Mouse (Mus musculus) neural tube, embryonic 11.5 days (tissue): ENCODE results near the gene Hist1h4d. TPM values are rescaled to one million over a fixed set of nuclear protein-coding genes. Genes with fewer than 3 reads are reported as not detected.
"Not testable (repeated sequence)": the region's sequence is repeated elsewhere in the genome, so short reads cannot be mapped to it uniquely, and the experiment has no call there.

Experiments used
- ATAC-seq: fragments of 200-750 bp; cut with Nextera tagmentation; 2 replicates; pipeline ENCODE4 v1.8.0; 2017; ENCODE audit warnings: moderate number of reproducible peaks, mild to moderate bottlenecking, moderate TSS enrichment, moderate library complexity; ENCODE audit not compliant: insufficient read depth, low FRiP score, low TSS enrichment
- DNase-seq: peaks from one replicate; pipeline ENCODE4 v3.0.0-alpha.2; 2015; ENCODE audit warnings: low spot score
- H3K27ac ChIP-seq: fragments of 300-500 bp; sonication (generic); 2 replicates; pipeline ENCODE4 v1.5.1; 2014; ENCODE audit warnings: low read depth, mild to moderate bottlenecking, low read length
- H3K27me3 ChIP-seq: fragments of 300-500 bp; sonication (generic); 2 replicates; pipeline ENCODE4 v1.6.1; 2014; ENCODE audit warnings: mild to moderate bottlenecking, low read length, mixed read lengths; ENCODE audit not compliant: control insufficient read depth, insufficient read depth
- H3K36me3 ChIP-seq: fragments of 300-500 bp; sonication (generic); 2 replicates; pipeline ENCODE4 v1.6.1; 2014; ENCODE audit warnings: mild to moderate bottlenecking, low read length, moderate library complexity, mixed read lengths; ENCODE audit not compliant: control insufficient read depth, insufficient read depth
- H3K4me1 ChIP-seq: fragments of 300-500 bp; sonication (generic); 2 replicates; pipeline ENCODE4 v1.6.1; 2014; ENCODE audit warnings: low read length, mixed read lengths; ENCODE audit not compliant: control insufficient read depth, insufficient read depth
- H3K4me2 ChIP-seq: fragments of 300-500 bp; sonication (generic); 2 replicates; pipeline ENCODE4 v1.6.1; 2014; ENCODE audit warnings: low read depth, mild to moderate bottlenecking, moderate library complexity
- H3K4me3 ChIP-seq: fragments of 300-500 bp; sonication (generic); 2 replicates; pipeline ENCODE4 v1.5.1; 2014; ENCODE audit warnings: low read depth, low read length
- H3K9ac ChIP-seq: fragments of 300-500 bp; sonication (generic); 2 replicates; pipeline ENCODE4 v1.6.1; 2014; ENCODE audit warnings: mild to moderate bottlenecking, low read length
- H3K9me3 ChIP-seq: fragments of 300-500 bp; sonication (generic); 2 replicates; pipeline ENCODE4 v1.6.1; 2016; ENCODE audit warnings: low read length; ENCODE audit not compliant: control insufficient read depth
- WGBS: fragments of 180-500 bp; shearing (Covaris S2); extraction: QIAGEN DNeasy Blood & Tissue Kit; methylation state at CpG from one replicate; pipeline ENCODE4 v1.1.7; 2014; 5-methylcytosine and 5-hydroxymethylcytosine counted together
- polyA plus RNA-seq: library from polyadenylated mRNA; unstranded; fragments of >200 nt; fragmentation: Nextera tagmentation; extraction: Ambion mirVana; gene quantifications from 2 replicates; pipeline ENCODE4 v1.2.1, GENCODE M21; 2014

The Hist1h4d gene
- polyA plus RNA-seq, 1 experiment from 2014 or later = 89.4 TPM

- not testable (repeated sequence) for H3K27me3 ChIP-seq, H3K9me3 ChIP-seq, H3K36me3 ChIP-seq
- Histone ChIP-seq H3K4me2 (peak overlapping the region; percentile 83), H3K4me1 (peaks cover 24% of the 10 kb centered on the region), H3K27ac (peak overlapping the region; percentile 97), H3K4me3 (peak overlapping the region; percentile 39), H3K9ac (peak overlapping the region; percentile 80)
- ATAC-seq = peak; percentile 79
- WGBS = under 1% methylated on average over 20 of the region's 36 CpGs
- peak; percentile 77 for DNase-seq
These were observed 4.2 kb downstream of the Hist1h4d start for GRCm38 (mm10) chr13:23585442-23586098.

GRCm38 (mm10) chr13:23586099-23586939 lies 4.9 kb downstream of the Hist1h4d start:
- no peaks in the 10 kb centered on the region for H3K9me3 ChIP-seq
- peak overlapping the region; percentile 39; the same call in 1 of the 2 replicates for H3K4me3 ChIP-seq
- H3K36me3 ChIP-seq = no peaks in the 10 kb centered on the region
- peak overlapping the region; percentile 12 for H3K9ac ChIP-seq
- H3K4me1 ChIP-seq = peaks cover 24% of the 10 kb centered on the region
- no peaks in the 10 kb centered on the region for H3K27me3 ChIP-seq
- H3K27ac ChIP-seq = peak overlapping the region; percentile 97
- peak overlapping the region; percentile 83 for H3K4me2 ChIP-seq
- 1% methylated on average over 22 of the region's 22 CpGs for WGBS
- DNase-seq (peak; percentile 35), ATAC-seq (0 out of 2 replicates have a peak, but pooled peaks have one; percentile 22)

- 3% methylated on average over 1 of the region's 1 CpGs for WGBS
These were observed 5.5 kb downstream of the Hist1h4d start for GRCm38 (mm10) chr13:23586940-23587225.

DNA sequence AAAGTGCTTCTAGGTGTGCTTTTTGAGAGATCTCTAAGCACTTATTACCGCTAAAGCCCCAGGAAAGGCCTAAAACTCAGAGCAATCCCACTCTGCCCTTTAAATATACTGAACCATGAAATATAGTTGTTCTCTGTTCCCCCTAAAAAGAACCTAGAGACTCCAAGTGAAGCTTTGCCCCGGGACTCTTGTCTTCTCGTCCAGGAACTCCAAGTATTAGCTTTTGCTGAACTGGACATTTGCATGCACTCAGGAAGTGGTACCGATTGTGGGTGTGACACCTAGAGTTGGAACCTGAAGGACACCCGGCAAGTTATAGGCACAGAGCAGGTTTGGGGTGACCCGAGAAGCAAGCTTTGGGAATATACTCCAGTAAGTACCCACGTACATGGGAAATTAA lies 9.8 kb downstream of the Hist1h4d start:
- no peak for DNase-seq
- no peak overlapping the region for H3K4me3 ChIP-seq
- no peaks in the 10 kb centered on the region for H3K27me3 ChIP-seq
- H3K9ac ChIP-seq = no peak overlapping the region
- H3K27ac ChIP-seq = no peak overlapping the region
- peaks cover 5% of the 10 kb centered on the region; the same call in 1 of the 2 replicates for H3K4me1 ChIP-seq
- WGBS = 95% methylated on average over 7 of the region's 7 CpGs
- no peak overlapping the region for H3K4me2 ChIP-seq
- ATAC-seq = no peak
- H3K36me3 ChIP-seq = no peaks in the 10 kb centered on the region
- no peaks in the 10 kb centered on the region for H3K9me3 ChIP-seq

More at GRCm38 (mm10) chr13:23586940-23587225, 5.5 kb downstream of the Hist1h4d start:
- Histone ChIP-seq H3K4me2 (peak overlapping the region; percentile 83), H3K4me3 (0 out of 2 replicates have a peak overlapping the region, but pooled peaks have one; percentile 0), H3K4me1 (peaks cover 23% of the 10 kb centered on the region), H3K27ac (peak overlapping the region; percentile 86), H3K27me3 (no peaks in the 10 kb centered on the region), H3K9me3 (no peaks in the 10 kb centered on the region), H3K36me3 (no peaks in the 10 kb centered on the region), H3K9ac (peak overlapping the region; percentile 12)
- DNase-seq (no peak), ATAC-seq (no peak)

GRCm38 (mm10) chr13:23591886-23592285 lies 10.5 kb downstream of the Hist1h4d start:
- not testable (repeated sequence) for H3K9me3 ChIP-seq, H3K4me3 ChIP-seq, DNase-seq, H3K9ac ChIP-seq, H3K27me3 ChIP-seq, H3K4me1 ChIP-seq, ATAC-seq, H3K27ac ChIP-seq, H3K4me2 ChIP-seq, H3K36me3 ChIP-seq
- 87% methylated on average over 6 of the region's 7 CpGs for WGBS

GRCm38 (mm10) chr13:23592614-23593013 lies 11.2 kb downstream of the Hist1h4d start:
- Histone ChIP-seq H3K9me3 (no peaks in the 10 kb centered on the region), H3K4me1 (no peaks in the 10 kb centered on the region), H3K4me2 (no peak overlapping the region), H3K9ac (no peak overlapping the region), H3K27me3 (no peaks in the 10 kb centered on the region), H3K36me3 (no peaks in the 10 kb centered on the region), H3K4me3 (no peak overlapping the region), H3K27ac (no peak overlapping the region)
- DNase-seq (no peak), ATAC-seq (no peak)
- WGBS = 87% methylated on average over 7 of the region's 7 CpGs

- no peak overlapping the region for H3K4me3 ChIP-seq
- 89% methylated on average over 5 of the region's 5 CpGs for WGBS
- H3K4me2 ChIP-seq = no peak overlapping the region
- H3K27ac ChIP-seq = no peak overlapping the region
- H3K9me3 ChIP-seq = no peaks in the 10 kb centered on the region
- no peaks in the 10 kb centered on the region for H3K4me1 ChIP-seq
- no peak for DNase-seq
- H3K27me3 ChIP-seq = no peaks in the 10 kb centered on the region
- H3K9ac ChIP-seq = no peak overlapping the region
- no peak for ATAC-seq
- H3K36me3 ChIP-seq = no peaks in the 10 kb centered on the region
These were observed 11.8 kb downstream of the Hist1h4d start for GRCm38 (mm10) chr13:23593051-23593770.

- ATAC-seq = no peak
- H3K27me3 ChIP-seq = no peaks in the 10 kb centered on the region
- WGBS = 87% methylated on average over 2 of the region's 2 CpGs
These were observed 13.8 kb downstream of the Hist1h4d start for GRCm38 (mm10) chr13:23595185-23595584.

More at GRCm38 (mm10) chr13:23595185-23595584, 13.8 kb downstream of the Hist1h4d start:
- Histone ChIP-seq H3K36me3 (no peaks in the 10 kb centered on the region), H3K4me1 (no peaks in the 10 kb centered on the region), H3K4me3 (no peak overlapping the region), H3K9me3 (no peaks in the 10 kb centered on the region), H3K27ac (no peak overlapping the region), H3K4me2 (no peak overlapping the region), H3K9ac (no peak overlapping the region)
- no peak for DNase-seq
